Mouse (Mus musculus) MEL (cell line): ENCODE measurements around the gene Fam110a. TPM values are rescaled to one million over a fixed set of nuclear protein-coding genes. Genes with fewer than 3 reads are reported as not detected.

Experiments
- DNase-seq: peaks from one replicate; pipeline ENCODE4 v3.0.0; 2011; ENCODE audit warnings: low read depth, low spot score
- H3K27ac ChIP-seq: 2 replicates; pipeline ENCODE4 v1.5.1; 2012; ENCODE audit warnings: low read depth, mild to moderate bottlenecking, control low read depth, low read length, moderate library complexity; ENCODE audit not compliant: control insufficient read depth
- H3K27me3 ChIP-seq, 2 experiments: fragments of 150-350 bp in 1 of 2; sonication (generic) in 1 of 2; 2 replicates each; pipeline ENCODE4 v1.6.1; 2012; ENCODE audit warnings: low read length in 2 of 2, mild to moderate bottlenecking in 2 of 2, improper control_type of control experiment in 1 of 2, moderate library complexity in 1 of 2; ENCODE audit not compliant: insufficient read depth in 2 of 2, control insufficient read depth in 1 of 2
- H3K36me3 ChIP-seq, 2 experiments: 2 replicates each; pipeline ENCODE4 v1.6.1; 2012 to 2014; ENCODE audit warnings: low read length in 2 of 2, improper control_type of control experiment in 1 of 2, inconsistent platforms in 1 of 2, mild to moderate bottlenecking in 1 of 2; ENCODE audit not compliant: insufficient read depth in 2 of 2, control insufficient read depth in 1 of 2
- H3K4me1 ChIP-seq, 2 experiments: fragments of 150-350 bp in 1 of 2; sonication (generic) in 1 of 2; 2 replicates each; pipeline ENCODE4 v1.6.1; 2012; ENCODE audit warnings: low read length in 2 of 2, improper control_type of control experiment in 1 of 2, mild to moderate bottlenecking in 1 of 2; ENCODE audit not compliant: insufficient read depth in 2 of 2, control insufficient read depth in 1 of 2
- H3K4me3 ChIP-seq, 2 experiments: fragments of 150-350 bp in 1 of 2; sonication (generic) in 1 of 2; 2 replicates each; pipeline ENCODE4 v1.5.1; 2012; ENCODE audit warnings: low read depth in 2 of 2, low read length in 2 of 2, mild to moderate bottlenecking in 2 of 2, moderate library complexity in 2 of 2, control low read depth in 1 of 2, improper control_type of control experiment in 1 of 2; ENCODE audit not compliant: control insufficient read depth in 1 of 2, insufficient read depth in 1 of 2
- H3K79me2 ChIP-seq: 2 replicates; pipeline ENCODE4 v1.6.1; 2012; ENCODE audit warnings: mild to moderate bottlenecking, low read length, moderate library complexity; ENCODE audit not compliant: control insufficient read depth, poor library complexity, insufficient read depth
- H3K9ac ChIP-seq: 2 replicates; pipeline ENCODE4 v1.6.1; 2012; ENCODE audit warnings: low read depth, mild to moderate bottlenecking, control low read depth, low read length, moderate library complexity; ENCODE audit not compliant: control insufficient read depth, poor library complexity, severe bottlenecking
- H3K9me3 ChIP-seq: fragments of 150-350 bp; sonication (generic); replicated peaks from 2 replicates; pipeline ENCODE4 v1.6.1; 2012; ENCODE audit warnings: mild to moderate bottlenecking, low read length, improper control_type of control experiment, moderate library complexity; ENCODE audit not compliant: insufficient read depth
- CHD2 ChIP-seq: IDR thresholded peaks from 2 replicates; pipeline ENCODE4 v1.6.1; 2011; ENCODE audit warnings: low read length, improper control_type of control experiment
- CTCF ChIP-seq, 3 experiments: IDR thresholded peaks in 2 of 3; conservative IDR thresholded peaks in 1 of 3; 2 replicates each; pipeline ENCODE4 v1.5.1; 2011 to 2012; ENCODE audit warnings: low read length in 3 of 3, low read depth in 2 of 3, mild to moderate bottlenecking in 2 of 3, improper control_type of control experiment in 1 of 3, inconsistent platforms in 1 of 3, mixed read lengths in 1 of 3, moderate library complexity in 1 of 3; ENCODE audit not compliant: control insufficient read depth in 1 of 3, insufficient read depth in 1 of 3, poor library complexity in 1 of 3, severe bottlenecking in 1 of 3
- E2F4 ChIP-seq: IDR thresholded peaks from 2 replicates; pipeline ENCODE4 v1.6.1; 2011; ENCODE audit warnings: low read depth, low read length, improper control_type of control experiment, borderline replicate concordance
- ELF1 ChIP-seq: IDR thresholded peaks from 2 replicates; pipeline ENCODE4 v1.6.1; 2014; ENCODE audit warnings: low read depth, mild to moderate bottlenecking, inconsistent platforms, low read length, improper control_type of control experiment, moderate library complexity
- EP300 ChIP-seq, 2 experiments: IDR thresholded peaks; 2 replicates each; pipeline ENCODE4 v1.6.1; 2011; ENCODE audit warnings: improper control_type of control experiment in 2 of 2, low read length in 2 of 2, low read depth in 1 of 2, mild to moderate bottlenecking in 1 of 2
- GABPA ChIP-seq: IDR thresholded peaks from 2 replicates; pipeline ENCODE4 v1.6.1; 2012; ENCODE audit warnings: low read depth, mild to moderate bottlenecking, inconsistent platforms, low read length, improper control_type of control experiment, moderate library complexity
- HCFC1 ChIP-seq: IDR thresholded peaks from 2 replicates; pipeline ENCODE4 v1.6.1; 2012; ENCODE audit warnings: low read depth, mild to moderate bottlenecking, inconsistent platforms, low read length, improper control_type of control experiment, moderate library complexity
- JUND ChIP-seq: IDR thresholded peaks from 2 replicates; pipeline ENCODE4 v1.6.1; 2011; ENCODE audit warnings: low read depth, mild to moderate bottlenecking, improper control_type of control experiment, low read length
- KAT2A ChIP-seq: conservative IDR thresholded peaks from 2 replicates; pipeline ENCODE4 v1.6.1; 2012; ENCODE audit warnings: low read depth, low read length, improper control_type of control experiment, inconsistent platforms
- MAFK ChIP-seq: IDR thresholded peaks from 2 replicates; pipeline ENCODE4 v1.6.1; 2011; ENCODE audit warnings: low read depth, mild to moderate bottlenecking, low read length, improper control_type of control experiment, borderline replicate concordance
- MEF2A ChIP-seq: IDR thresholded peaks from 2 replicates; pipeline ENCODE4 v1.6.1; 2014; ENCODE audit warnings: low read depth, mild to moderate bottlenecking, inconsistent platforms, low read length, improper control_type of control experiment; ENCODE audit not compliant: poor library complexity, insufficient replicate concordance, severe bottlenecking; ENCODE audit errors: extremely low read depth
- NELFE ChIP-seq: IDR thresholded peaks from 2 replicates; pipeline ENCODE4 v1.6.1; 2011; ENCODE audit warnings: low read depth, low read length, improper control_type of control experiment
- POLR2A ChIP-seq, 2 experiments: IDR thresholded peaks; 2 replicates each; pipeline ENCODE4 v1.6.1; 2011 to 2012; ENCODE audit warnings: low read length in 2 of 2, mild to moderate bottlenecking in 2 of 2, control low read depth in 1 of 2, improper control_type of control experiment in 1 of 2, low read depth in 1 of 2, moderate library complexity in 1 of 2; ENCODE audit not compliant: control insufficient read depth in 1 of 2, insufficient read depth in 1 of 2, poor library complexity in 1 of 2
- RAD21 ChIP-seq: IDR thresholded peaks from 2 replicates; pipeline ENCODE4 v1.6.1; 2011; ENCODE audit warnings: mild to moderate bottlenecking, low read depth, low read length, improper control_type of control experiment
- RCOR1 ChIP-seq: IDR thresholded peaks from 2 replicates; pipeline ENCODE4 v1.6.1; 2012; ENCODE audit warnings: low read depth, mild to moderate bottlenecking, inconsistent platforms, low read length, improper control_type of control experiment
- SMC3 ChIP-seq: IDR thresholded peaks from 2 replicates; pipeline ENCODE4 v1.6.1; 2011; ENCODE audit warnings: low read depth, low read length, improper control_type of control experiment
- TAL1 ChIP-seq: IDR thresholded peaks from 2 replicates; pipeline ENCODE4 v1.6.1; 2012; ENCODE audit warnings: mild to moderate bottlenecking, inconsistent platforms, low read length, moderate library complexity, mixed read lengths
- TBP ChIP-seq: IDR thresholded peaks from 2 replicates; pipeline ENCODE4 v1.8.0; 2011; ENCODE audit warnings: low read depth, low read length, improper control_type of control experiment
- UBTF ChIP-seq: IDR thresholded peaks from 2 replicates; pipeline ENCODE4 v1.6.1; 2012; ENCODE audit warnings: low read depth, mild to moderate bottlenecking, inconsistent platforms, low read length, improper control_type of control experiment, moderate library complexity, borderline replicate concordance; ENCODE audit not compliant: insufficient read depth
- USF2 ChIP-seq, 2 experiments: IDR thresholded peaks; 2 replicates each; pipeline ENCODE4 v1.6.1; 2011 to 2012; ENCODE audit warnings: improper control_type of control experiment in 2 of 2, low read length in 2 of 2, borderline replicate concordance in 1 of 2, inconsistent platforms in 1 of 2, low read depth in 1 of 2, mild to moderate bottlenecking in 1 of 2; ENCODE audit not compliant: insufficient read depth in 1 of 2
- ZC3H11A ChIP-seq: IDR thresholded peaks from 2 replicates; pipeline ENCODE4 v1.6.1; 2012; ENCODE audit warnings: low read depth, mild to moderate bottlenecking, inconsistent platforms, low read length, improper control_type of control experiment
- ZNF384 ChIP-seq: IDR thresholded peaks from 2 replicates; pipeline ENCODE4 v1.6.1; 2012; ENCODE audit warnings: low read depth, mild to moderate bottlenecking, inconsistent platforms, low read length, improper control_type of control experiment
- polyA plus RNA-seq, 2 experiments: library from polyadenylated mRNA; stranded (reverse) in 1 of 2; unstranded in 1 of 2; fragments of >175 nt in 1 of 2; fragments of >200 nt in 1 of 2; gene quantifications; 2 replicates each; pipeline versions ENCODE4 v1.2.1 to v1.2.4; 2012; ENCODE audit warnings: low replicate concordance in 2 of 2, low read depth in 1 of 2; ENCODE audit not compliant: insufficient read length in 2 of 2, insufficient read depth in 1 of 2, missing spikeins in 1 of 2
- total RNA-seq: library from RNA; depleted of rRNA; stranded (reverse); fragments of 300-350 nt; gene quantifications from 2 replicates; pipeline ENCODE4 v1.2.3, GENCODE M21; 2012

Gene Fam110a
- total and polyA plus RNA-seq, 3 experiments: 5.7 to 10.8 TPM; not detected in 1

- no peaks in the 10 kb centered on the region for H3K36me3 ChIP-seq
- no peak overlapping the region for H3K4me3 ChIP-seq
- no peaks in the 10 kb centered on the region for H3K79me2 ChIP-seq
- H3K9ac ChIP-seq: no peak overlapping the region
- H3K4me1 ChIP-seq: 0 out of 4 replicates have a peak, but pooled peaks cover 0 to 3% of the 10 kb centered on the region in 2 experiments
- H3K27ac ChIP-seq: no peak overlapping the region
- TF ChIP-seq CHD2 (no peak), KAT2A (no peak), RCOR1 (no peak), JUND (no peak), EP300 (IDR thresholded peaks at IDR 0.05; ENCODE audit: low read depth in 1 of 2, low read length in 2 of 2) (no peak), TAL1 (no peak), TBP (no peak), ELF1 (no peak), CTCF (IDR thresholded peaks at IDR 0.05 in 2 of 3, conservative IDR thresholded peaks at IDR 0.05 in 1 of 3; ENCODE audit: control insufficient read depth in 1 of 3, insufficient read depth in 1 of 3, low read depth in 2 of 3, low read length in 3 of 3, poor library complexity in 1 of 3, severe bottlenecking in 1 of 3) (no peak), USF2 (IDR thresholded peaks at IDR 0.05; ENCODE audit: borderline replicate concordance in 1 of 2, insufficient read depth in 1 of 2, low read depth in 1 of 2, low read length in 2 of 2) (no peak), E2F4 (no peak), NELFE (no peak), MEF2A (no peak), MAFK (no peak), POLR2A (IDR thresholded peaks at IDR 0.05; ENCODE audit: control insufficient read depth in 1 of 2, insufficient read depth in 1 of 2, low read depth in 1 of 2, low read length in 2 of 2, poor library complexity in 1 of 2) (no peak), UBTF (no peak), ZNF384 (no peak), GABPA (no peak), HCFC1 (no peak), ZC3H11A (no peak)
- H3K27me3 ChIP-seq: peaks cover 0 to 3% of the 10 kb centered on the region in 2 experiments; a peak in 1 of 4 replicates
- no peak for DNase-seq
- H3K9me3 ChIP-seq: no peaks in the 10 kb centered on the region
Observed at GRCm38 (mm10) chr2:152024883-152025422, 44.9 kb upstream of the Fam110a start.

GRCm38 (mm10) chr2:152022022-152022421 is 42.0 kb upstream of the Fam110a start:
- no peaks in the 10 kb centered on the region for H3K79me2 ChIP-seq

More at GRCm38 (mm10) chr2:152022022-152022421, 42.0 kb upstream of the Fam110a start:
- no peak overlapping the region for H3K27ac ChIP-seq
- no peak overlapping the region for H3K4me3 ChIP-seq
- no peak overlapping the region for H3K9ac ChIP-seq
- H3K36me3 ChIP-seq: no peaks in the 10 kb centered on the region
- no peak for TF ChIP-seq MAFK
- no peak for TF ChIP-seq EP300 (IDR thresholded peaks at IDR 0.05; ENCODE audit: low read depth in 1 of 2, low read length in 2 of 2)
- peak; percentile 36 for TF ChIP-seq SMC3
- peak; percentile 21 to 58 (median 34); a peak in 5 of 6 replicates for TF ChIP-seq CTCF (IDR thresholded peaks at IDR 0.05 in 2 of 3, conservative IDR thresholded peaks at IDR 0.05 in 1 of 3; ENCODE audit: control insufficient read depth in 1 of 3, insufficient read depth in 1 of 3, low read depth in 2 of 3, low read length in 3 of 3, poor library complexity in 1 of 3, severe bottlenecking in 1 of 3)
- TF ChIP-seq TBP: no peak
- peak; percentile 41 for TF ChIP-seq RAD21
- no peak for TF ChIP-seq TAL1
- H3K27me3 ChIP-seq: 0 out of 4 replicates have a peak, but pooled peaks cover 0 to 1% of the 10 kb centered on the region in 2 experiments
- peak; percentile 59 for DNase-seq
- no peaks in the 10 kb centered on the region for H3K9me3 ChIP-seq
- H3K4me1 ChIP-seq: no peaks in the 10 kb centered on the region
